Mouse (Mus musculus) liver, embryonic 14.5 days (tissue): ENCODE data around the gene Galnt16.

Source experiments
- CTCF ChIP-seq: IDR thresholded peaks from 2 replicates; pipeline ENCODE4 v1.5.1; 2016; ENCODE audit warnings: antibody characterized with exemption, low read depth, control low read depth
- EP300 ChIP-seq: IDR thresholded peaks from 2 replicates; pipeline ENCODE4 v1.6.1; 2016; ENCODE audit warnings: antibody characterized with exemption, low read depth

DNA sequence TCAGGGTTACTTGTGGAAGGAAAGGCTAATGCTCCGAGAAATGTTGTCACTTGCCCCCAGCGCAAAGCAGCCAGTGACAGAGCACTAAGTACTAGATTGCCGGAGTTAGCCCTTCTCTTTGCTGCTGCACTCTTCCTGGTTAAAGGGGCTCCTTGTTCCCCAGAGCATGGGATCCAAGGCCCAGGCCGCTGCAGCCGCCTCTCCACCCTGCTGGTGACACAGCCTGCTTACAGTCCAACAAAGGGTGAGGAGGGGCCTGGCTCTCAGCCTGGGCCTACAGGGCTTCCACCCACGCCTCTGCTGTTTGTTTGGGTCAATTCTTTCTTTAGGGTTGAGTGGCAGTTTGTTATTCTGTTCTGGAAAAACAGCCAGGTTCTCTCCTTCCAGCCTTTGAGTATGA lies 80.7 kb downstream of the Galnt16 start:
- TF ChIP-seq CTCF: peak; percentile 15; the same call in 1 of the 2 replicates
- TF ChIP-seq EP300: no peak
